Mouse (Mus musculus) liver, postnatal 0 days (tissue): Measurements from ENCODE around the gene Hist1h4d. TPM values are rescaled to one million over a fixed set of nuclear protein-coding genes. Genes with fewer than 3 reads are reported as not detected.
"Not testable (repeated sequence)": the region's sequence is repeated elsewhere in the genome, so short reads cannot be mapped to it uniquely, and the experiment has no call there.

Experiments
- ATAC-seq: fragments of 200-750 bp; cut with Nextera tagmentation; 2 replicates; pipeline ENCODE4 v1.8.0; 2017; ENCODE audit warnings: mild to moderate bottlenecking, moderate library complexity
- DNase-seq: peaks from one replicate; pipeline ENCODE4 v3.0.0-alpha.2; 2016
- H3K27ac ChIP-seq: fragments of 300-500 bp; sonication (generic); 2 replicates; pipeline ENCODE4 v1.5.1; 2014; ENCODE audit warnings: antibody characterized with exemption, moderate library complexity, mild to moderate bottlenecking, low read depth
- H3K27me3 ChIP-seq: fragments of 300-500 bp; sonication (generic); 2 replicates; pipeline ENCODE4 v1.6.1; 2014; ENCODE audit warnings: low read length, control low read depth, mixed read lengths; ENCODE audit not compliant: insufficient read depth
- H3K36me3 ChIP-seq: fragments of 300-500 bp; sonication (generic); replicated peaks from 2 replicates; pipeline ENCODE4 v1.6.1; 2014; ENCODE audit warnings: mild to moderate bottlenecking, control low read depth, low read length, moderate library complexity, mixed read lengths; ENCODE audit not compliant: insufficient read depth
- H3K4me1 ChIP-seq: fragments of 300-500 bp; sonication (generic); 2 replicates; pipeline ENCODE4 v1.6.1; 2014; ENCODE audit warnings: antibody characterized with exemption, mild to moderate bottlenecking, control low read depth; ENCODE audit not compliant: insufficient read depth
- H3K4me2 ChIP-seq: fragments of 300-500 bp; sonication (generic); 2 replicates; pipeline ENCODE4 v1.6.1; 2014; ENCODE audit warnings: low read depth, mild to moderate bottlenecking, low read length, moderate library complexity, mixed read lengths
- H3K4me3 ChIP-seq: fragments of 300-500 bp; sonication (generic); 2 replicates; pipeline ENCODE4 v1.5.1; 2014; ENCODE audit warnings: low read depth, low read length
- H3K9ac ChIP-seq: fragments of 300-500 bp; sonication (generic); replicated peaks from 2 replicates; pipeline ENCODE4 v1.6.1; 2014; ENCODE audit warnings: mild to moderate bottlenecking, moderate library complexity
- H3K9me3 ChIP-seq: fragments of 300-500 bp; sonication (generic); 2 replicates; pipeline ENCODE4 v1.6.1; 2016; ENCODE audit warnings: mild to moderate bottlenecking, control low read depth, low read length, mixed read lengths
- CTCF ChIP-seq: sonication (generic); IDR thresholded peaks from 2 replicates; pipeline ENCODE4 v1.5.1; 2016; ENCODE audit warnings: antibody characterized with exemption, low read depth
- EP300 ChIP-seq: IDR thresholded peaks from 2 replicates; pipeline ENCODE4 v1.6.1; 2016; ENCODE audit warnings: antibody characterized with exemption, low read depth, mild to moderate bottlenecking
- WGBS: fragments of 180-500 bp; shearing (Covaris S2); extraction: QIAGEN DNeasy Blood & Tissue Kit; methylation state at CpG from one replicate; pipeline ENCODE4 v1.1.7; 2014; ENCODE audit not compliant: insufficient replicate concordance; 5-methylcytosine and 5-hydroxymethylcytosine counted together
- polyA plus RNA-seq: library from polyadenylated mRNA; unstranded; fragments of >200 nt; fragmentation: Nextera tagmentation; extraction: Ambion mirVana; gene quantifications from 2 replicates; pipeline ENCODE4 v1.2.1, GENCODE M21; 2015

The Hist1h4d gene
- polyA plus RNA-seq, 1 experiment from 2014 or later = 94.3 TPM

- Histone ChIP-seq H3K36me3 (no peaks in the 10 kb centered on the region), H3K4me1 (peaks cover 7% of the 10 kb centered on the region; the same call in 1 of the 2 replicates), H3K9me3 (no peaks in the 10 kb centered on the region), H3K9ac (no peak overlapping the region), H3K4me2 (0 out of 2 replicates have a peak overlapping the region, but pooled peaks have one; percentile 77), H3K27me3 (no peaks in the 10 kb centered on the region), H3K27ac (no peak overlapping the region), H3K4me3 (peak overlapping the region; percentile 50; the same call in 1 of the 2 replicates)
- TF ChIP-seq EP300 (no peak), CTCF (no peak)
- 81% methylated on average over 3 of the region's 3 CpGs for WGBS
- DNase-seq (no peak), ATAC-seq (no peak)
Measured at GRCm38 (mm10) chr13:23541497-23541896, 39.9 kb upstream of the Hist1h4d start.

- Histone ChIP-seq H3K4me2 (peak overlapping the region; percentile 77), H3K9ac (peak overlapping the region; percentile 67), H3K27ac (peak overlapping the region; percentile 93), H3K4me3 (peak overlapping the region; percentile 50)
- not testable (repeated sequence) for H3K27me3 ChIP-seq, H3K9me3 ChIP-seq, H3K36me3 ChIP-seq, ATAC-seq, H3K4me1 ChIP-seq, DNase-seq
- 11% methylated on average over 3 of the region's 3 CpGs for WGBS
Measured at GRCm38 (mm10) chr13:23542225-23542980, 39.0 kb upstream of the Hist1h4d start.

- not testable (repeated sequence) for H3K27me3 ChIP-seq, H3K9me3 ChIP-seq, H3K36me3 ChIP-seq, H3K4me1 ChIP-seq
- peak; percentile 88 for ATAC-seq
- 2% methylated on average over 28 of the region's 42 CpGs for WGBS
- peak; percentile 21 for TF ChIP-seq EP300
- H3K4me3 ChIP-seq = peak within 1 kb of the TSS; percentile 50
- H3K27ac ChIP-seq = peak within 1 kb of the TSS; percentile 93
- H3K4me2 ChIP-seq = peak within 1 kb of the TSS; percentile 77
- H3K9ac ChIP-seq = peak within 1 kb of the TSS; percentile 81
- DNase-seq = peak; percentile 76
Measured at GRCm38 (mm10) chr13:23542999-23543607, 38.3 kb upstream of the Hist1h4d start, which contains the start of gene Hist1h2bh. TSS of gene Hist1h2bh (minus strand) at chr13:23543392.

GRCm38 (mm10) chr13:23543965-23544786 is 37.2 kb upstream of the Hist1h4d start, which contains the start of gene Hist1h3f:
TSS of gene Hist1h3f (plus strand) at chr13:23544052.
- peak; percentile 83 for ATAC-seq
- under 1% methylated on average over 24 of the region's 45 CpGs for WGBS
- 0 out of 2 replicates have a peak, but pooled peaks cover 3% of the 10 kb centered on the region for H3K4me1 ChIP-seq
- H3K27ac ChIP-seq = peak within 1 kb of the TSS; percentile 93
- H3K4me2 ChIP-seq = peak within 1 kb of the TSS; percentile 77
- peak; percentile 69 for DNase-seq
- TF ChIP-seq EP300 (peak; percentile 64), CTCF (no peak)
- H3K9ac ChIP-seq = peak within 1 kb of the TSS; percentile 81
- H3K4me3 ChIP-seq = peak within 1 kb of the TSS; percentile 50
- no peaks in the 10 kb centered on the region for H3K9me3 ChIP-seq
- H3K27me3 ChIP-seq = no peaks in the 10 kb centered on the region
- no peaks in the 10 kb centered on the region for H3K36me3 ChIP-seq

GRCm38 (mm10) chr13:23544787-23545120 is 36.6 kb upstream of the Hist1h4d start:
- Histone ChIP-seq H3K4me3 (peak overlapping the region; percentile 49), H3K4me2 (peak overlapping the region; percentile 77; the same call in 1 of the 2 replicates), H3K9ac (peak overlapping the region; percentile 81), H3K27ac (peak overlapping the region; percentile 93)
- H3K36me3 ChIP-seq, ATAC-seq, H3K4me1 ChIP-seq, DNase-seq, H3K9me3 ChIP-seq, H3K27me3 ChIP-seq: not testable (repeated sequence)
- WGBS = 0% methylated on average over 11 of the region's 14 CpGs

GRCm38 (mm10) chr13:23546694-23547093 is 34.7 kb upstream of the Hist1h4d start:
- no peaks in the 10 kb centered on the region for H3K27me3 ChIP-seq
- WGBS = 74% methylated on average over 5 of the region's 5 CpGs
- H3K4me1 ChIP-seq = peaks cover 8% of the 10 kb centered on the region
- H3K4me3 ChIP-seq = no peak overlapping the region
- no peak overlapping the region for H3K9ac ChIP-seq
- TF ChIP-seq CTCF = no peak
- no peak for TF ChIP-seq EP300
- H3K4me2 ChIP-seq = 0 out of 2 replicates have a peak overlapping the region, but pooled peaks have one; percentile 56
- no peaks in the 10 kb centered on the region for H3K9me3 ChIP-seq
- DNase-seq (no peak), ATAC-seq (no peak)
- H3K36me3 ChIP-seq = no peaks in the 10 kb centered on the region
- no peak overlapping the region for H3K27ac ChIP-seq
